Mouse (Mus musculus) liver, postnatal 0 days (tissue): ENCODE measurements at regions not wholly inside any gene's neighbourhood (a gene's known extent, or its start where the extent isn't known, plus 50 kb on each side); places are given as distances from the start of the nearest gene placed in this dataset.

Experiments
- ATAC-seq: fragments of 200-750 bp; cut with Nextera tagmentation; 2 replicates; pipeline ENCODE4 v1.8.0; 2017; ENCODE audit warnings: mild to moderate bottlenecking, moderate library complexity
- DNase-seq: peaks from one replicate; pipeline ENCODE4 v3.0.0-alpha.2; 2016
- H3K27ac ChIP-seq: fragments of 300-500 bp; sonication (generic); 2 replicates; pipeline ENCODE4 v1.5.1; 2014; ENCODE audit warnings: antibody characterized with exemption, moderate library complexity, mild to moderate bottlenecking, low read depth
- H3K27me3 ChIP-seq: fragments of 300-500 bp; sonication (generic); 2 replicates; pipeline ENCODE4 v1.6.1; 2014; ENCODE audit warnings: low read length, control low read depth, mixed read lengths; ENCODE audit not compliant: insufficient read depth
- H3K36me3 ChIP-seq: fragments of 300-500 bp; sonication (generic); replicated peaks from 2 replicates; pipeline ENCODE4 v1.6.1; 2014; ENCODE audit warnings: mild to moderate bottlenecking, control low read depth, low read length, moderate library complexity, mixed read lengths; ENCODE audit not compliant: insufficient read depth
- H3K4me1 ChIP-seq: fragments of 300-500 bp; sonication (generic); 2 replicates; pipeline ENCODE4 v1.6.1; 2014; ENCODE audit warnings: antibody characterized with exemption, mild to moderate bottlenecking, control low read depth; ENCODE audit not compliant: insufficient read depth
- H3K4me2 ChIP-seq: fragments of 300-500 bp; sonication (generic); 2 replicates; pipeline ENCODE4 v1.6.1; 2014; ENCODE audit warnings: low read depth, mild to moderate bottlenecking, low read length, moderate library complexity, mixed read lengths
- H3K4me3 ChIP-seq: fragments of 300-500 bp; sonication (generic); 2 replicates; pipeline ENCODE4 v1.5.1; 2014; ENCODE audit warnings: low read depth, low read length
- H3K9ac ChIP-seq: fragments of 300-500 bp; sonication (generic); replicated peaks from 2 replicates; pipeline ENCODE4 v1.6.1; 2014; ENCODE audit warnings: mild to moderate bottlenecking, moderate library complexity
- H3K9me3 ChIP-seq: fragments of 300-500 bp; sonication (generic); 2 replicates; pipeline ENCODE4 v1.6.1; 2016; ENCODE audit warnings: mild to moderate bottlenecking, control low read depth, low read length, mixed read lengths
- CTCF ChIP-seq: sonication (generic); IDR thresholded peaks from 2 replicates; pipeline ENCODE4 v1.5.1; 2016; ENCODE audit warnings: antibody characterized with exemption, low read depth
- EP300 ChIP-seq: IDR thresholded peaks from 2 replicates; pipeline ENCODE4 v1.6.1; 2016; ENCODE audit warnings: antibody characterized with exemption, low read depth, mild to moderate bottlenecking
- WGBS: fragments of 180-500 bp; shearing (Covaris S2); extraction: QIAGEN DNeasy Blood & Tissue Kit; methylation state at CpG from one replicate; pipeline ENCODE4 v1.1.7; 2014; ENCODE audit not compliant: insufficient replicate concordance; 5-methylcytosine and 5-hydroxymethylcytosine counted together

- Histone ChIP-seq H3K27me3 (no peaks in the 10 kb centered on the region), H3K4me2 (no peak overlapping the region), H3K4me1 (no peaks in the 10 kb centered on the region), H3K36me3 (no peaks in the 10 kb centered on the region), H3K27ac (no peak overlapping the region), H3K4me3 (no peak overlapping the region), H3K9me3 (no peaks in the 10 kb centered on the region), H3K9ac (no peak overlapping the region)
- TF ChIP-seq EP300 (no peak), CTCF (no peak)
- DNase-seq (no peak), ATAC-seq (no peak)
- 69% methylated on average over 12 of the region's 12 CpGs for WGBS
These were observed 280.7 kb upstream of the Sall1 start for GRCm38 (mm10) chr8:89324462-89325247.

- DNase-seq (peak; percentile 35), ATAC-seq (peak; percentile 97)
- 28% methylated on average over 18 of the region's 18 CpGs for WGBS
These were observed 273.7 kb upstream of the Sall1 start for GRCm38 (mm10) chr8:89317514-89318289.

GRCm38 (mm10) chr8:89316566-89317175 lies 272.7 kb upstream of the Sall1 start:
- H3K27ac ChIP-seq = no peak overlapping the region
- 71% methylated on average over 12 of the region's 12 CpGs for WGBS
- no peak for ATAC-seq

More at GRCm38 (mm10) chr8:89317514-89318289, 273.7 kb upstream of the Sall1 start:
- Histone ChIP-seq H3K36me3 (no peaks in the 10 kb centered on the region), H3K9me3 (no peaks in the 10 kb centered on the region), H3K4me3 (no peak overlapping the region), H3K4me1 (no peaks in the 10 kb centered on the region), H3K27ac (peak overlapping the region; percentile 76), H3K9ac (peak overlapping the region; percentile 26; the same call in 1 of the 2 replicates), H3K4me2 (peak overlapping the region; percentile 24), H3K27me3 (no peaks in the 10 kb centered on the region)
- TF ChIP-seq EP300 = 0 out of 2 replicates have a peak, but pooled peaks have one; percentile 22
- no peak for TF ChIP-seq CTCF

GRCm38 (mm10) chr8:89314907-89315306 lies 270.9 kb upstream of the Sall1 start:
- WGBS = 77% methylated on average over 3 of the region's 3 CpGs
- TF ChIP-seq CTCF (no peak), EP300 (no peak)
- no peaks in the 10 kb centered on the region for H3K4me1 ChIP-seq
- no peaks in the 10 kb centered on the region for H3K9me3 ChIP-seq
- no peak overlapping the region for H3K27ac ChIP-seq
- no peaks in the 10 kb centered on the region for H3K36me3 ChIP-seq
- H3K9ac ChIP-seq = no peak overlapping the region
- DNase-seq (no peak), ATAC-seq (no peak)
- H3K27me3 ChIP-seq = no peaks in the 10 kb centered on the region
- H3K4me2 ChIP-seq = no peak overlapping the region
- no peak overlapping the region for H3K4me3 ChIP-seq

More at GRCm38 (mm10) chr8:89316566-89317175, 272.7 kb upstream of the Sall1 start:
- no peaks in the 10 kb centered on the region for H3K9me3 ChIP-seq
- H3K4me1 ChIP-seq = no peaks in the 10 kb centered on the region
- no peak overlapping the region for H3K4me2 ChIP-seq
- H3K27me3 ChIP-seq = no peaks in the 10 kb centered on the region
- no peak for DNase-seq
- H3K9ac ChIP-seq = no peak overlapping the region
- no peaks in the 10 kb centered on the region for H3K36me3 ChIP-seq
- TF ChIP-seq EP300 = no peak
- no peak for TF ChIP-seq CTCF
- H3K4me3 ChIP-seq = no peak overlapping the region

- no peak for TF ChIP-seq EP300
- no peak for TF ChIP-seq CTCF
- Histone ChIP-seq H3K9me3 (no peaks in the 10 kb centered on the region), H3K9ac (no peak overlapping the region), H3K36me3 (no peaks in the 10 kb centered on the region), H3K4me3 (no peak overlapping the region), H3K4me2 (no peak overlapping the region), H3K4me1 (no peaks in the 10 kb centered on the region), H3K27me3 (no peaks in the 10 kb centered on the region), H3K27ac (no peak overlapping the region)
- 61% methylated on average over 5 of the region's 5 CpGs for WGBS
- no peak for DNase-seq
- no peak for ATAC-seq
These were observed 266.8 kb upstream of the Sall1 start for GRCm38 (mm10) chr8:89310696-89311214.

- H3K4me3 ChIP-seq = no peak overlapping the region
- 32% methylated on average over 4 of the region's 4 CpGs for WGBS
- H3K27ac ChIP-seq = no peak overlapping the region
- no peak overlapping the region for H3K9ac ChIP-seq
- TF ChIP-seq EP300 (no peak), CTCF (no peak)
- DNase-seq (no peak), ATAC-seq (no peak)
- H3K4me1 ChIP-seq = no peaks in the 10 kb centered on the region
- no peaks in the 10 kb centered on the region for H3K27me3 ChIP-seq
- no peaks in the 10 kb centered on the region for H3K9me3 ChIP-seq
- no peaks in the 10 kb centered on the region for H3K36me3 ChIP-seq
- no peak overlapping the region for H3K4me2 ChIP-seq
These were observed 265.6 kb upstream of the Sall1 start for GRCm38 (mm10) chr8:89309591-89309990.
